Mouse (Mus musculus) ES-E14 (cell line): ENCODE measurements around the gene Drc3. TPM values are rescaled to one million over a fixed set of nuclear protein-coding genes. Genes with fewer than 3 reads are reported as not detected.
A peak's percentile ranks its signal among the peaks of the same experiment; 100 is the strongest.

ENCODE experiments used
- DNase-seq: peaks from one replicate; pipeline ENCODE4 v3.0.0-alpha.2; 2013; ENCODE audit warnings: low read depth, low spot score
- H3K27ac ChIP-seq: 2 replicates; pipeline ENCODE4 v1.5.1; 2012; ENCODE audit warnings: low read depth, mild to moderate bottlenecking, low read length, moderate library complexity, mixed read lengths; ENCODE audit not compliant: poor library complexity, insufficient read depth, severe bottlenecking
- H3K36me3 ChIP-seq: 2 replicates; pipeline ENCODE4 v1.6.1; 2012; ENCODE audit warnings: mild to moderate bottlenecking, low read length, moderate library complexity, mixed read lengths; ENCODE audit not compliant: control insufficient read depth, poor library complexity, insufficient read depth, severe bottlenecking
- H3K4me1 ChIP-seq, 2 experiments: fragments of 150-350 bp in 1 of 2; sonication (generic) in 1 of 2; 2 replicates each; pipeline ENCODE4 v1.6.1; 2012; ENCODE audit warnings: low read length in 2 of 2, mild to moderate bottlenecking in 1 of 2, mixed read lengths in 1 of 2; ENCODE audit not compliant: control insufficient read depth in 2 of 2, insufficient read depth in 2 of 2, poor library complexity in 1 of 2
- H3K4me3 ChIP-seq, 2 experiments: fragments of 150-350 bp in 1 of 2; sonication (generic) in 1 of 2; 2 replicates each; pipeline ENCODE4 v1.5.1; 2012; ENCODE audit warnings: low read length in 2 of 2, low read depth in 1 of 2, mild to moderate bottlenecking in 1 of 2, mixed read lengths in 1 of 2; ENCODE audit not compliant: insufficient read depth in 1 of 2, poor library complexity in 1 of 2, severe bottlenecking in 1 of 2
- H3K9ac ChIP-seq: 2 replicates; pipeline ENCODE4 v1.6.1; 2012; ENCODE audit warnings: low read depth, mild to moderate bottlenecking, low read length, mixed read lengths; ENCODE audit not compliant: poor library complexity, insufficient read depth, severe bottlenecking
- H3K9me3 ChIP-seq: fragments of 150-350 bp; sonication (generic); 2 replicates; pipeline ENCODE4 v1.6.1; 2012; ENCODE audit warnings: low read depth, mild to moderate bottlenecking, low read length; ENCODE audit not compliant: control insufficient read depth, insufficient read depth
- CHD2 ChIP-seq: IDR thresholded peaks from 2 replicates; pipeline ENCODE4 v1.6.1; 2014; ENCODE audit warnings: mild to moderate bottlenecking, low read depth, low read length, inconsistent platforms
- HCFC1 ChIP-seq: IDR thresholded peaks from 2 replicates; pipeline ENCODE4 v1.6.1; 2012; ENCODE audit warnings: low read length, inconsistent platforms, borderline replicate concordance; ENCODE audit not compliant: insufficient read depth
- MAFK ChIP-seq: IDR thresholded peaks from 2 replicates; pipeline ENCODE4 v1.6.1; 2014; ENCODE audit warnings: mild to moderate bottlenecking, low read depth, low read length, inconsistent platforms; ENCODE audit not compliant: insufficient read depth
- ZC3H11A ChIP-seq: IDR thresholded peaks from 2 replicates; pipeline ENCODE4 v1.6.1; 2012; ENCODE audit warnings: low read depth, mild to moderate bottlenecking, inconsistent platforms, low read length, borderline replicate concordance
- ZNF384 ChIP-seq: IDR thresholded peaks from 2 replicates; pipeline ENCODE4 v1.6.1; 2012; ENCODE audit warnings: low read depth, low read length, inconsistent platforms
- in situ Hi-C, 2 experiments: fragments of 600-800 bp; cut with MboI; formaldehyde crosslinking; loops; one replicate each; pipeline ENCODE4 v1.15.1; 2025; ENCODE audit warnings: low sequenced_read_pairs in 2 of 2, inconsistent platforms in 1 of 2; ENCODE audit not compliant: unreplicated experiment in 2 of 2
- total RNA-seq: library from RNA; depleted of rRNA; stranded (reverse); fragments of 300-350 nt; gene quantifications from 2 replicates; pipeline ENCODE4 v1.2.3, GENCODE M21; 2012

The Drc3 gene
- total RNA-seq, 1 experiment = 1.9 TPM

DNA sequence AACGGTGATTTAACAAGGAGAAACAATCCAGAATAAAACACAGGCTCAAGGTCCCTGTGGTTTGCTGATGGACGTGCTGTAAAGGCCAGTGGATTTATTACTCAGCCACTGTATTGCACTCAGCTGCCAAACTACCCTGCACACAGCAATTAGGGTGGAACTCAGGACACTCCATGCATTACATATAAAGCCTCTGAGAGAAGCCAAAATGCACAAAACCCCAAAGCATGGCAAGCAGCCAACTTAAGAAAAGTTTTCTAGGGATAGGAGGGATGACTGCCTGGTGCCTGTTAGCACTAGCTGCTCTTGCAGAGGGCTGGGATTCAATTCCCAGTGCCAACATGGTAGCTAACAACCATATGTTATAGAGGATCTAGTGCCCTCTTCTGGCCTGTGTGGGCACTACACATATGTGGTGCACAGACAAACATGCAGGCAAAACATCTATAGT lies 45.7 kb upstream of the Drc3 start:
- no peaks in the 10 kb centered on the region; a peak in 1 of 4 replicates for H3K4me1 ChIP-seq
- peak; percentile 40 for DNase-seq
- no peaks in the 10 kb centered on the region for H3K36me3 ChIP-seq
- no peak overlapping the region for H3K4me3 ChIP-seq
- TF ChIP-seq ZC3H11A = no peak
- no peak for TF ChIP-seq MAFK
- no peak overlapping the region for H3K9ac ChIP-seq
- no peaks in the 10 kb centered on the region for H3K9me3 ChIP-seq
- H3K27ac ChIP-seq = no peak overlapping the region
- in situ Hi-C loops = no loop called here

DNA sequence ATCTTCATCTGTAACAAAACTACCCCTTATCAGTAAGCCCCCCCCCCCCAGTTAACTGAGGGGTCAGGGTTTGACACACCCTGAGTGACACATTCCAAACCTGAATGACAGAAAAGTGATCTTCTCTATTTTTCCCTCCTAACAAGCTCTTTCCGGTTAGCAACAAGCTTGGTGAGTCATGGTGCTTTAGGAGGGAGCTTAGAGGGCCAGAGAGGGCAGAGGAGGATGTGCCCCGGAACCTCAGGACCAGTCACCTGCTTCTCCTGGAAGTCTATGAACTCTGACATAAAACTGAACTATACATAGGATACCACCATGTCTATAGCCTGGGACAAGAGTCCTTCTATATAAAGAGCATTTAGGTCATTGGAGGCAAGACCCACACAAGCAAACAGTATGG lies 45.1 kb upstream of the Drc3 start:
- in situ Hi-C loops = no loop called here

DNA sequence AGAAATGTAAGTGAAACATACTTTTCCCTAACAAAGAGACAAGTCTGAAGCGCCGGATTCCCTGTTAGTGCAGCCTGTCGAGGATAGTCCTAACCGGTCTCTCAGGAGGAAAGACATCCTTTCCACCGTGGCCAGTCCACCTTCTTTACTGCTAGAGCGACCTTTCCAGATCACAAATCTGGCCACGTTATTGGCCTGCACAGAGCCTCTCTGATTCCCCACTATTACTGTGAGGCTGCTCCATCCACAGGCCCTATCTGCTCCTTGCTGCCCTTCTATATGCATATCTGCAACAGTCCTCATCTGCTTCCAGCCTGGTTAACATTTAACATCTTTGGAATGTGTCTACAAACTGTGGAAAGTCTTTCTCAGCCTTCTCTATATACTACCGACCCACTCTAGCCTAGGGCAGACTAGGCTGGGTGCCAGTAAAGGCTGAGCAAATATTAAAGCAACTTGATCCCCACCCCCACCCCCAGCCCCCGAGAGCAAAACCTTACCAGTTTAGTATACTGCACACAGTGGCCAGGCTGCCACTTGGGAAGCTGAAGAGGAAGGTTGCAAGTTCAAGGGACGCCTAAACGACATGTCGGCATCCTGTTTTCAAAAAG lies 44.5 kb upstream of the Drc3 start:
- TF ChIP-seq ZNF384 (no peak), ZC3H11A (no peak), MAFK (no peak), HCFC1 (no peak)
- Histone ChIP-seq H3K36me3 (no peaks in the 10 kb centered on the region), H3K4me3 (no peak overlapping the region), H3K9ac (no peak overlapping the region), H3K4me1 (no peaks in the 10 kb centered on the region; a peak in 1 of 4 replicates), H3K27ac (no peak overlapping the region), H3K9me3 (no peaks in the 10 kb centered on the region)
- DNase-seq = no peak
- in situ Hi-C loops = no loop called here

More for the DNA sequence above, 45.1 kb upstream of the Drc3 start:
- Histone ChIP-seq H3K27ac (no peak overlapping the region), H3K36me3 (no peaks in the 10 kb centered on the region), H3K4me3 (no peak overlapping the region), H3K4me1 (no peaks in the 10 kb centered on the region; a peak in 1 of 4 replicates), H3K9ac (no peak overlapping the region), H3K9me3 (no peaks in the 10 kb centered on the region)
- DNase-seq = no peak
- TF ChIP-seq HCFC1 = no peak
- no peak for TF ChIP-seq MAFK
- TF ChIP-seq ZNF384 = no peak
- no peak for TF ChIP-seq ZC3H11A

DNA sequence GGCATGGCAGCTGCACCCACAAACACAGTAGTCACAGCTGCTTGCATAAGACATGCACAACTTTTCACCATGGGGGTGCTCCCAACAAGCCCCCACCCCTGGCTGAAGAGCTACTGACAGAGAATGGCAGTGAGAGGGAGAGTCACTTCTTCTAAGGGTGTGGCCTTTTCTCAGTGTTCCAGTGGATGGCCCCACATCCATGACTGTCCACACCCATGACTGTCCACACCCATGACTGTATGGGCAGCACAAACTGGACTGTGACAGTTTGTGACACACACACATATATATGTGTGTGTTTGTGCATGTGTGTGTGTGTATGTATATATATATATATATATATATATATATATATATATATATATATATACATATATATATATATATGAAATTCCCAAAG lies 43.3 kb upstream of the Drc3 start:
- H3K36me3 ChIP-seq = no peaks in the 10 kb centered on the region
- H3K9me3 ChIP-seq = no peaks in the 10 kb centered on the region
- no peak for DNase-seq
- no peaks in the 10 kb centered on the region; a peak in 1 of 4 replicates for H3K4me1 ChIP-seq
- H3K9ac ChIP-seq = no peak overlapping the region
- TF ChIP-seq ZNF384 = no peak
- no peak for TF ChIP-seq CHD2
- TF ChIP-seq HCFC1 = no peak
- no peak for TF ChIP-seq MAFK
- TF ChIP-seq ZC3H11A = no peak
- H3K27ac ChIP-seq = no peak overlapping the region
- in situ Hi-C loops = no loop called here
- no peak overlapping the region for H3K4me3 ChIP-seq
